Mouse (Mus musculus) cerebellum, postnatal 14 days (tissue): ENCODE measurements around the gene Hoxc4.
A peak's percentile ranks its signal among the peaks of the same experiment; 100 is the strongest.

Source experiments
- DNase-seq, 2 experiments: peaks; one replicate each; pipeline ENCODE4 v3.0.0; 2021; ENCODE audit warnings: mixed read lengths in 2 of 2

The Hoxc4 gene

DNA sequence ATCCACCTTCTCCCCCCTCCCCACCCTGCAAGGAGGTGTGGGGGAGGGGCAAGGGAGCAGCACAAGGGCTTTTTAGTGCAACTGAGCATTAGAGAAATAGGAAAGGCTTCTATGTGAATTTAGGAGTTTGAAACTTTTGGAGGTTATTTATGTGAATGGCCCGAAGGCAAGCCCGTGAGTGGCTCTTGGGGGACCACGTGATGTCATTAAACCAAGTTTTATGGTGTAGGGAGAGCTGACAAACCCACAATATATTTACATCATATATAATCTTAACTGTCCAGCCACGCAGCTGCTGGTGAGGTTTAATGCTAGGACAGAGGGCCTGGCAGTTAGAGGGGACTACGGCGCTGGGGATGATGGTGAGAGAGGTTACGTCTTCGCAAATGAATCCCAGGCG, at the start of gene Hoxc4:
Gene Hoxc4 (plus strand): TSS at position 299 of the 400 bp plus-strand sequence.
- no peak for DNase-seq

GRCm38 (mm10) chr15:102969296-102969695, 49.4 kb upstream of the Hoxc4 start:
- DNase-seq: no peak

DNA sequence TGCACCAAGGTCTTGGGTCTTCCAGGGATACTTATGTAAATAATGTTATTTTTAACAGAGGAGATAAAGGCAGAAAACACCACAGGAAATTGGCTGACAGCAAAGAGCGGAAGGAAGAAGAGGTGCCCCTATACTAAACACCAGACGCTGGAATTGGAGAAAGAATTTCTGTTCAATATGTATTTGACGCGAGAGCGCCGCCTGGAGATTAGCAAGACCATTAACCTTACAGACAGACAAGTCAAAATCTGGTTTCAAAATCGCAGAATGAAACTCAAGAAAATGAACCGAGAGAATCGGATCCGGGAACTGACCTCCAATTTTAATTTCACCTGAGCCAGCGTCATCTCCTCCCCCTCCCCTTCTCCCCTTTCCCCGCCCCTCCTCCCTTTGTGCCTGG, 48.0 kb upstream of the Hoxc4 start:
- peak in 1 of 2 experiments; percentile 44 for DNase-seq

DNA sequence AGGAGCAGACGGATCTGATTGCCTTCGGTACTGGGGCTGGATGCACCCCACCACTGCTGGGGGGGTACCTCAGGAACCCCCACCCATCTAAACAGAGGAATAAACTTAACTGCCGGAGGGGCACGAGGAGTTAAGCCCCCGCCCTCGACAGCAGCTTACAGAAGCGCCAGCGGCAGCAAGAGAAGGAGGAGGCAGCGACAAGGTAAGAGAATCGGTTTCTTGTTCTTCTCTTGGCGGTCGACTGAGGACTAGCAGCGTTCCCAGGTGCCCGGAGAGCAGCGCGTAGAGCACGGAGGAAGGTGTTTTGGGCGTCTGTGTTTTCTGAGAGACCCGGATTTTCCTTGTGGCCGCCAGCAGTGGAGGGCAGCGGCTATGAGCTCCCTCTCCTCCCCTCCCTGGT, 46.5 kb upstream of the Hoxc4 start:
- DNase-seq: no peak

GRCm38 (mm10) chr15:102972753-102973152, 46.0 kb upstream of the Hoxc4 start:
- no peak for DNase-seq

GRCm38 (mm10) chr15:102975034-102975433, 43.7 kb upstream of the Hoxc4 start:
- DNase-seq: no peak

DNA sequence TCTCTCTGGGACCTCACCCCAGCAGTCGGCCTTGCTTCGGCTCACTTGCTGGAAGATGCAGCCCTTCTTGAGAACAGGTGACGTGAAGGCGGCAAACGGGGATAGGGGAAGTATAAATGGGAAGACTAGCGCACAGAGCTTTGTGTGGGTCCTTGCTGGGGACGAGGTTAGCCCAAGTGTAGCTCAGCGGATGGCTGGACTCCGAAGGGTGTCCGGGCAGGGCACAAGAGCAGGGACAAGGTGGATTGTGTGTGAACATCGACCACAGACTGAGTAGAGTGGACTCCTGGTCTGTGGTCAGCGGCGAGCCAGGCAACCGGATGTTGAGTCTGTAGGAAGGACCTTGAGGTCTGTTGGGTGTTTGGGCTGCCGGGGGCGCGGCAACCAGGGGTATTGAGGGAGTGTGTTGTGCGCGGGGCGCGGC, 43.0 kb upstream of the Hoxc4 start:
- no peak for DNase-seq

- no peak for DNase-seq
These were observed 42.6 kb upstream of the Hoxc4 start, which contains the start of gene Hoxc9 for GRCm38 (mm10) chr15:102976171-102976570. Hoxc9 (plus strand) TSS chr15:102976439.

DNA sequence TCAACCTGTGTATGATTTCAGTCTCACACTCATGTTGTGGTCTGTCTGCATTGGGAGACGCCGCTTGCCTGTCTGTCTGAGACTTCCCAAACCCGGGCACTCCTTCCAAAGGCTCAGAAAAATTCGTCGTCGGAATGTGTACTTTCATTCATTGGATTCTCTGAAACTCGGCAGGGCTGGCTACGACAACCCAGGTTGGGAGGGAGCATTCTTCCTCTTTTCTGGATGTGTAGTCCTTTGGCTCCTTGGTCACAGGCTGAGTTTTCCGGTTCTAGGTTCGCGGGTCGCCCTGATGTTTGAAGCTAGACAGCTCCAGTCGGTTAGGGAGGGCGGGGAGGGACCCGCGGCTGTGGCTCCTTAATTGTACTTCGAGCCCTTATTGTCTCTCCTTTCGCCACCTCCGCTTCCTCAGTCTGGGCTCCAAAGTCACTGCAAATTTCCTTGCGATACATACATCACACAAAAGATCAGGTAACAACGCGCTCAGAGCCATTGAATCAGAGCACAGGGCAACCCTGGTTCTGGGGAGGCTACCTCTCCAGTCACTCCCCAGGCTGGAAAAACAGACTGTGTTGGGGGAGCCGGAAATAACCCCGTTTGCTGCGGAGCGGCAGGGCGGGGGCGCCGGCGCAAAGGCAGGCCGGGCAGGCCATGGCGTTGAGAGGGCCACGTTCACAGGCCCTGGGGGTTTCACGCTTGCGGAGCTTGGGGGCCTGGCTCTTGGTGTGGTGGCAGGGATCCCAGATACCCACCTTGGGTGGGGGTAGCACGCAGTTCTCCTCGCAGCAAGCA, 41.9 kb upstream of the Hoxc4 start:
- DNase-seq: no peak

- no peak for DNase-seq
These were observed 41.2 kb upstream of the Hoxc4 start for GRCm38 (mm10) chr15:102977423-102977974.

GRCm38 (mm10) chr15:102978615-102979515, 39.9 kb upstream of the Hoxc4 start:
- no peak for DNase-seq

DNA sequence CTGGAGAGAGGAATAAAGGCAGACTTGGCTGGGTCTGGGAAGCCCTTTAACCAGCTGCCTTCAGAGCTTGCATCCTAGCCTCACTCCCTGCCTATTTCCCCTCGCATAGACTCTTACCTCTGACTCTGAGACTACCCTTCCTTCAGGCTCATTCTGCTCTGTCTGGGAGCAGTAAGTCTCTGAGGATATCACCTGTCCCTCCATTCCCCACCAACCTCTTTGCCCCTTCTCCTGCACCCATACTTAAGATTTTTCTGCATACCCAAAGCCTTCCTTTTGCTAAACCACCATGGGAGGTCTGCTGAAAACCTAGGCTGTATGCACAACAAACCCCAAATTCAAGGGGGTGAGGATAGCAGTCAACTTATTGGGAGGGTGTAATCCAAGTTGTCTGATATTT, 38.8 kb upstream of the Hoxc4 start:
- no peak for DNase-seq

GRCm38 (mm10) chr15:102980352-102980751, 38.4 kb upstream of the Hoxc4 start:
- no peak for DNase-seq

- no peak for DNase-seq
These were observed 37.8 kb upstream of the Hoxc4 start for GRCm38 (mm10) chr15:102980912-102981311.

- DNase-seq: no peak
These were observed 37.1 kb upstream of the Hoxc4 start for GRCm38 (mm10) chr15:102981379-102982288.

GRCm38 (mm10) chr15:102983716-102984115, 35.0 kb upstream of the Hoxc4 start:
- no peak for DNase-seq

- no peak for DNase-seq
These were observed 34.2 kb upstream of the Hoxc4 start for GRCm38 (mm10) chr15:102984521-102984920.

- DNase-seq: no peak
These were observed 33.8 kb upstream of the Hoxc4 start for GRCm38 (mm10) chr15:102984925-102985324.

- peak; percentile 97 to 99 for DNase-seq
These were observed 31.5 kb upstream of the Hoxc4 start for GRCm38 (mm10) chr15:102987124-102987833.

DNA sequence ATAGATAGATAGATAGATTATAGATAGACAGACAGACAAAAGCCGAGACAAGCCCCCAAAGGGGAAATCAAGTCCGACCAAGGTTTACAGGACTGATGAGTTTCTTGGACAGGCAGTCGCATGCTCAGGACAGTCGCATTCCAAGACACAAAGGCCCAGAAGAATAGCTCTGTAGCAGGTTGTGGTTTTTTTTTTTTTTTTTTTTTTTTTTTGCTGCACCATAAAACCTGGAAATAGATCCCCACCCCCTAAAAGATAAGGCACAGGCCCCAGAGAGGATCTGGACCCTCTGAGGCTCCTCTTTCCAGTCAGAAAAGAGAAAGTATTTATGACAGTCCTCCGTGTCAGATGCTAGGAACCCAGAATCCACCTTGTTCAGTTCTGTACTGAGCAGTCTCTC, 30.7 kb upstream of the Hoxc4 start:
- DNase-seq: no peak
